Mouse (Mus musculus): ENCODE results near the gene Hist1h2ap. TPM values are rescaled to one million over a fixed set of nuclear protein-coding genes. Genes with fewer than 3 reads are reported as not detected.

Gene Hist1h2ap
- polyA plus RNA-seq, 1 experiment from 2014 or later: 4,316 TPM

- H3K27ac ChIP-seq (replicated peaks): peak within 1 kb of the TSS; percentile 100
- under 1% methylated on average over 15 of the region's 20 CpGs for WGBS (ENCODE audit: insufficient replicate concordance)
- peak within 1 kb of the TSS; percentile 53 for H3K4me3 ChIP-seq (replicated peaks)
- H3K36me3 ChIP-seq (replicated peaks): no peaks in the 10 kb centered on the region
- peak within 1 kb of the TSS; percentile 70 for H3K9ac ChIP-seq
- peak within 1 kb of the TSS; percentile 73 for H3K4me2 ChIP-seq
- peak; percentile 35 for ATAC-seq (ENCODE audit: insufficient read depth)
- H3K27me3 ChIP-seq: no peaks in the 10 kb centered on the region
- peaks cover 51% of the 10 kb centered on the region for H3K4me1 ChIP-seq (replicated peaks)
- no peaks in the 10 kb centered on the region for H3K9me3 ChIP-seq (replicated peaks)
Observed at GRCm38 (mm10) chr13:21783255-21783617, 50.1 kb downstream of the Hist1h2ap start, which contains the start of gene Hist1h3i. Hist1h3i (minus strand) TSS chr13:21783370.

Small RNA genes lying within 50 kb of the gene (microRNA-seq; reads per million reads assigned to microRNA genes)
- gene Gm19658 (not detected), gene Gm44346 (1.0 reads per million), gene Gm44466 (not detected)

Other genes with a start within 250 kb of the Hist1h2ap start
- gene Olfr1362, start 219.5 kb downstream of the Hist1h2ap start, polyA plus RNA-seq (2015; fragmentation: Nextera tagmentation; extraction: Ambion mirVana): not detected in 2 replicates
- gene Olfr11, start 191.0 kb downstream of the Hist1h2ap start, polyA plus RNA-seq (2015; fragmentation: Nextera tagmentation; extraction: Ambion mirVana): not detected in 2 replicates
- gene Olfr1361, start 170.1 kb downstream of the Hist1h2ap start, polyA plus RNA-seq (2015; fragmentation: Nextera tagmentation; extraction: Ambion mirVana): not detected in 2 replicates
- gene Olfr1360, start 156.1 kb downstream of the Hist1h2ap start, polyA plus RNA-seq (2015; fragmentation: Nextera tagmentation; extraction: Ambion mirVana): not detected in 2 replicates
- gene Olfr1359, start 135.4 kb downstream of the Hist1h2ap start, polyA plus RNA-seq (2015; fragmentation: Nextera tagmentation; extraction: Ambion mirVana): not detected in 2 replicates
- 3.2 and 3.4 TPM in 2 replicates for gene Hist1h2bl, start 117.4 kb downstream of the Hist1h2ap start, polyA plus RNA-seq (2015; fragmentation: Nextera tagmentation; extraction: Ambion mirVana)
- gene Hist1h2ai, start 117.1 kb downstream of the Hist1h2ap start, polyA plus RNA-seq (2015; fragmentation: Nextera tagmentation; extraction: Ambion mirVana): 6.7 and 19.9 TPM in 2 replicates
- 4.3 and 10.4 TPM in 2 replicates for gene Hist1h3h, start 115.8 kb downstream of the Hist1h2ap start, polyA plus RNA-seq (2015; fragmentation: Nextera tagmentation; extraction: Ambion mirVana)
- gene Hist1h2bm, start 111.5 kb downstream of the Hist1h2ap start, polyA plus RNA-seq (2015; fragmentation: Nextera tagmentation; extraction: Ambion mirVana): 7.6 and 8.8 TPM in 2 replicates
- 0.86 and 0.88 TPM in 2 replicates for gene Hist1h4j, start 98.4 kb downstream of the Hist1h2ap start, polyA plus RNA-seq (2015; fragmentation: Nextera tagmentation; extraction: Ambion mirVana)
- gene Hist1h4k, start 83.0 kb downstream of the Hist1h2ap start, polyA plus RNA-seq (2015; fragmentation: Nextera tagmentation; extraction: Ambion mirVana): 4.0 and 6.0 TPM in 2 replicates
- gene Hist1h2ak, start 79.7 kb downstream of the Hist1h2ap start, polyA plus RNA-seq (2015; fragmentation: Nextera tagmentation; extraction: Ambion mirVana): 40.7 and 47.8 TPM in 2 replicates
- gene Hist1h2bn, start 79.4 kb downstream of the Hist1h2ap start, polyA plus RNA-seq (2015; fragmentation: Nextera tagmentation; extraction: Ambion mirVana): 7.6 and 11.2 TPM in 2 replicates
- gene Hist1h1b, start 52.9 kb downstream of the Hist1h2ap start, polyA plus RNA-seq (2015; fragmentation: Nextera tagmentation; extraction: Ambion mirVana): 32.9 and 34.2 TPM in 2 replicates
- gene Hist1h3i, start 50.1 kb downstream of the Hist1h2ap start, polyA plus RNA-seq (2015; fragmentation: Nextera tagmentation; extraction: Ambion mirVana): 144 and 178 TPM in 2 replicates
- gene Hist1h2an, start 46.3 kb downstream of the Hist1h2ap start, polyA plus RNA-seq (2015; fragmentation: Nextera tagmentation; extraction: Ambion mirVana): 10.9 and 14.7 TPM in 2 replicates
- gene Hist1h2bp, start 46.0 kb downstream of the Hist1h2ap start, polyA plus RNA-seq (2015; fragmentation: Nextera tagmentation; extraction: Ambion mirVana): 5.4 and 6.8 TPM in 2 replicates
- 25.1 and 27.6 TPM in 2 replicates for gene Hist1h2bq, start 23.3 kb downstream of the Hist1h2ap start, polyA plus RNA-seq (2015; fragmentation: Nextera tagmentation; extraction: Ambion mirVana)
- gene Hist1h2ao, start 23.0 kb downstream of the Hist1h2ap start, polyA plus RNA-seq (2015; fragmentation: Nextera tagmentation; extraction: Ambion mirVana): 1.1 TPM in 1 of 2 replicates, not detected in the other
- gene Hist1h4m, start 21.8 kb downstream of the Hist1h2ap start, polyA plus RNA-seq (2015; fragmentation: Nextera tagmentation; extraction: Ambion mirVana): not detected in 2 replicates
- 26.6 and 33.7 TPM in 2 replicates for gene Hist1h4n, start 1.3 kb downstream of the Hist1h2ap start, polyA plus RNA-seq (2015; fragmentation: Nextera tagmentation; extraction: Ambion mirVana)
- gene Hist1h2br, start 236 bp upstream of the Hist1h2ap start, polyA plus RNA-seq (2015; fragmentation: Nextera tagmentation; extraction: Ambion mirVana): 25.5 and 29.5 TPM in 2 replicates
- 0.59 and 0.71 TPM in 2 replicates for gene Zfp184, start 111.6 kb upstream of the Hist1h2ap start, polyA plus RNA-seq (2015; fragmentation: Nextera tagmentation; extraction: Ambion mirVana)
- gene Pom121l2, start 147.7 kb upstream of the Hist1h2ap start, polyA plus RNA-seq (2015; fragmentation: Nextera tagmentation; extraction: Ambion mirVana): not detected in 2 replicates
- gene Prss16, start 176.2 kb upstream of the Hist1h2ap start, polyA plus RNA-seq (2015; fragmentation: Nextera tagmentation; extraction: Ambion mirVana): 0.62 and 1.0 TPM in 2 replicates
- 9.5 and 11.4 TPM in 2 replicates for gene Hist1h2ah, start 202.1 kb upstream of the Hist1h2ap start, polyA plus RNA-seq (2015; fragmentation: Nextera tagmentation; extraction: Ambion mirVana)
- gene Hist1h2bk, start 202.4 kb upstream of the Hist1h2ap start, polyA plus RNA-seq (2015; fragmentation: Nextera tagmentation; extraction: Ambion mirVana): 4.4 and 5.4 TPM in 2 replicates
- gene Hist1h4i, start 207.9 kb upstream of the Hist1h2ap start, polyA plus RNA-seq (2015; fragmentation: Nextera tagmentation; extraction: Ambion mirVana): 40.8 and 42.0 TPM in 2 replicates
- 13.0 and 22.6 TPM in 2 replicates for gene Hist1h2ag, start 209.4 kb upstream of the Hist1h2ap start, polyA plus RNA-seq (2015; fragmentation: Nextera tagmentation; extraction: Ambion mirVana)
- gene Hist1h2bj, start 209.7 kb upstream of the Hist1h2ap start, polyA plus RNA-seq (2015; fragmentation: Nextera tagmentation; extraction: Ambion mirVana): 17.5 and 18.4 TPM in 2 replicates

Data from liver, embryonic 15.5 days (tissue).